Mouse (Mus musculus) layer of hippocampus, adult 9-10 months (tissue): Measurements from ENCODE around the gene Rtkn2.

Experiments
- DNase-seq: peaks from one replicate; pipeline ENCODE4 v3.0.0; 2022; ENCODE audit warnings: low spot score

Rtkn2 gene

DNA sequence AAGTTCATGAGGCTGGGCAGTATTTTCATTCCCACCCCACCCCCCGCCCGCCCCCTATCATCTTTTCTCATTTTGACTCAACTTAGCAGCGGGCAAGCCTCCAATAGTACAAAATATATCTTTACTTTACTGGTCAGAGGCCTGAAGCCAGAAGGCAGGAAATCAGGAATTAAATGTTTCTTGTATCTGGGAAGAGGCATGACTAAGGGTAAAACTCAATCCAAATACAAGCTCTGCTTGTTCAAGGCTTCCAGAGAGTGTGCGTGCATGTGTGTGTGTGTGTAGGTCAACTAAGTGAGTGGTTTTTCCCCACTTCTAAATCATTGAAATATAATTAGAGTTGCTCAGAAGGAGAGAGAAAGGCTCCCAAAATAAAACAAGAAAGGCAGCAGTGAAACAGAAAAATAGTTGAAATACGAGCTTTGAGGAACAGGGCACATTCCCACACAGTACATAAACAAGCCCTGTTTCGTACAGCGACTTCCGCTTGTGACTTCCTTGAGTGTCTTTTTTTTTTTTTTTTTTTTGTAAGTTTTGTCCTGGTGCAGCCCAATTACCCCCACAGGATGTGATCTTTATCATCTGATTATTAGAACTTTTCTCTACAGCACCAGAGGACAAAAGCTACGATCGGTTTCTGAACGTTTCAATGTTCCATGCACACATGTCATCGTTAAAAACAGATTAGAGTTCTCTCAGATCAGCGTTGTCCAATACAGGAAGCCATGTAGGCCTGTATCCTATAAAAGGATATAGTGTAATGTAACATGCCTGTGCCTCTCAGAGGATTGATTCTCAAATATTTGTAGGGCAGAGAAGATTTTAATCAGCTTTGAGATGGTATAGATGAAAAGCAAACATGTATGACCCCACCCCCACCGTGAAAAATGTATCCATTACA is 125.8 kb downstream of the Rtkn2 start:
- no peak for DNase-seq

DNA sequence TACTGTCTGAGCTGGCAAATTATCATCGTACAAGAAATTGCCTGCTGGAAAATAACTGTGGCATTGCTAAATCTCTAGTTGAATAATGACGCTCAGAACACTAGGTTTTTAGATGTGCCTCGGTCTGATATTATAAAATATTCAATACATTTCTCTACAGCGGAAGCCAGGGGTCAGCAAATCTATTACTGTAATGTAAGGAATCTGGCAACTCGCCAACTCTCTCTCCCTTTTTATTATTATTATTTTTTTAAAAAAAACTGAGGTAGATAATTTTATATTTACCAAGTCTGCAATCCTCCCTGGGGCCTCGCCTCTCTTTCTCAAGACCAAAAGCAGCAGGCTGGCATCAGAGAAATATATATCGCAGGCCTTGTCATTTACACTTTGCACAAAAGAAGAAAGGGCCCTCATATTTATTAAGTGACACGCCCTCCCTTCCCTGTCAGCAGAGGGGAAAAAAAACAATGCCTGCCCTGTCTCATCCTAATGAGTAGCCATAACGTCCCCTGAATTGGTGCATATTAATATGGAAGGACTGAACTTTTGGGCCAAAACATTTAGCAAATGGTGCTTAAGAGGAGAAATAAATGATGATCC is 127.1 kb downstream of the Rtkn2 start:
- no peak for DNase-seq

DNA sequence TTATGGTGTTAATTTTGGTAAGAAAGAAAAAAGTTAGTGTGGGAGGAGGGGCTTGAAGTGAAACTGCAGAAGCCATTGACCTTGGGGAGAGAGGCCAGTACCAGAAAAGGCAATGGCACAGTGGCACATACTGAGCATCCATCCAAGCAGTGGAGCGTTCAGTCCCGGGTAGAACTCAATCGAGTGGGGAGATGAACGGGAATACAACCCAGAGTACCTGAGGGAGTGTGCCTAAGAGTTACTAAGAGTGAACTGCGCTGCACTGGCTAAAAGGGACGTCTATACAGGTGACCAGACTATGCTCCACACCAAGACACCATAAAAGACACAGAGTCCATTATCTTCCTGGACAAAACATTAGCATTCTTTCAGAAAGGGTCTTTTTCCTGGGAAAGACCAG is 128.3 kb downstream of the Rtkn2 start:
- DNase-seq: no peak
